Mouse (Mus musculus): ENCODE data around the gene Tnnt2. TPM values are rescaled to one million over a fixed set of nuclear protein-coding genes. Genes with fewer than 3 reads are reported as not detected.

Gene Tnnt2
- total and polyA plus RNA-seq, 2 experiments: 0.06 to 0.46 TPM

GRCm38 (mm10) chr1:135877248-135877647 is 41.1 kb downstream of the Tnnt2 start:
- Histone ChIP-seq H3K4me3 (ENCODE audit: insufficient read depth, low read depth, low read length) (no peak overlapping the region), H3K27ac (replicated peaks; ENCODE audit: insufficient read depth, low read depth, low read length) (no peak overlapping the region), H3K4me1 (ENCODE audit: control insufficient read depth, insufficient read depth, low read length) (no peaks in the 10 kb centered on the region), H3K9ac (ENCODE audit: low read depth, low read length) (no peak overlapping the region), H3K79me2 (ENCODE audit: control insufficient read depth, insufficient read depth, low read length) (no peaks in the 10 kb centered on the region), H3K27me3 (ENCODE audit: control insufficient read depth, insufficient read depth, low read length) (no peaks in the 10 kb centered on the region), H3K36me3 (ENCODE audit: control insufficient read depth, insufficient read depth, low read length) (no peaks in the 10 kb centered on the region)
- no peak for DNase-seq (ENCODE audit: extremely low read depth, low read depth, low spot score)
- TF ChIP-seq CTCF (IDR thresholded peaks at IDR 0.05; ENCODE audit: low read depth, low read length) (no peak), POLR2A (IDR thresholded peaks at IDR 0.05; ENCODE audit: extremely low read depth, insufficient read depth, low read length) (no peak)
- WGBS: 63% methylated on average over 2 of the region's 2 CpGs

GRCm38 (mm10) chr1:135882385-135883109 is 46.4 kb downstream of the Tnnt2 start:
- DNase-seq (ENCODE audit: extremely low read depth, low read depth, low spot score): peak; percentile 31
- H3K79me2 ChIP-seq (ENCODE audit: control insufficient read depth, insufficient read depth, low read length): no peaks in the 10 kb centered on the region

GRCm38 (mm10) chr1:135889461-135890185 is 53.5 kb downstream of the Tnnt2 start:
- TF ChIP-seq CTCF (IDR thresholded peaks at IDR 0.05; ENCODE audit: low read depth, low read length) (no peak), POLR2A (IDR thresholded peaks at IDR 0.05; ENCODE audit: extremely low read depth, insufficient read depth, low read length) (no peak)
- Histone ChIP-seq H3K36me3 (ENCODE audit: control insufficient read depth, insufficient read depth, low read length) (no peaks in the 10 kb centered on the region), H3K27me3 (ENCODE audit: control insufficient read depth, insufficient read depth, low read length) (peaks cover 2% of the 10 kb centered on the region; the same call in 1 of the 2 replicates), H3K9ac (ENCODE audit: low read depth, low read length) (no peak overlapping the region), H3K79me2 (ENCODE audit: control insufficient read depth, insufficient read depth, low read length) (no peaks in the 10 kb centered on the region), H3K4me3 (ENCODE audit: insufficient read depth, low read depth, low read length) (no peak overlapping the region), H3K4me1 (ENCODE audit: control insufficient read depth, insufficient read depth, low read length) (no peaks in the 10 kb centered on the region), H3K27ac (replicated peaks; ENCODE audit: insufficient read depth, low read depth, low read length) (no peak overlapping the region)
- 74% methylated on average over 20 of the region's 20 CpGs for WGBS
- DNase-seq (ENCODE audit: extremely low read depth, low read depth, low spot score): no peak

More at GRCm38 (mm10) chr1:135882385-135883109, 46.4 kb downstream of the Tnnt2 start:
- no peaks in the 10 kb centered on the region for H3K27me3 ChIP-seq (ENCODE audit: control insufficient read depth, insufficient read depth, low read length)
- no peaks in the 10 kb centered on the region for H3K4me1 ChIP-seq (ENCODE audit: control insufficient read depth, insufficient read depth, low read length)
- no peak overlapping the region for H3K27ac ChIP-seq (replicated peaks; ENCODE audit: insufficient read depth, low read depth, low read length)
- H3K36me3 ChIP-seq (ENCODE audit: control insufficient read depth, insufficient read depth, low read length): no peaks in the 10 kb centered on the region
- WGBS: 60% methylated on average over 10 of the region's 10 CpGs
- no peak overlapping the region for H3K9ac ChIP-seq (ENCODE audit: low read depth, low read length)
- H3K4me3 ChIP-seq (ENCODE audit: insufficient read depth, low read depth, low read length): no peak overlapping the region
- TF ChIP-seq POLR2A (IDR thresholded peaks at IDR 0.05; ENCODE audit: extremely low read depth, insufficient read depth, low read length) (no peak), CTCF (IDR thresholded peaks at IDR 0.05; ENCODE audit: low read depth, low read length) (peak; percentile 89)

GRCm38 (mm10) chr1:135891424-135892216 is 55.5 kb downstream of the Tnnt2 start:
- Histone ChIP-seq H3K36me3 (ENCODE audit: control insufficient read depth, insufficient read depth, low read length) (no peaks in the 10 kb centered on the region), H3K9ac (ENCODE audit: low read depth, low read length) (no peak overlapping the region), H3K4me1 (ENCODE audit: control insufficient read depth, insufficient read depth, low read length) (no peaks in the 10 kb centered on the region), H3K4me3 (ENCODE audit: insufficient read depth, low read depth, low read length) (no peak overlapping the region), H3K27me3 (ENCODE audit: control insufficient read depth, insufficient read depth, low read length) (peaks cover 2% of the 10 kb centered on the region; the same call in 1 of the 2 replicates), H3K79me2 (ENCODE audit: control insufficient read depth, insufficient read depth, low read length) (no peaks in the 10 kb centered on the region), H3K27ac (replicated peaks; ENCODE audit: insufficient read depth, low read depth, low read length) (no peak overlapping the region)
- no peak for DNase-seq (ENCODE audit: extremely low read depth, low read depth, low spot score)
- 67% methylated on average over 11 of the region's 11 CpGs for WGBS
- TF ChIP-seq CTCF (IDR thresholded peaks at IDR 0.05; ENCODE audit: low read depth, low read length) (no peak), POLR2A (IDR thresholded peaks at IDR 0.05; ENCODE audit: extremely low read depth, insufficient read depth, low read length) (no peak)

- WGBS: 75% methylated on average over 6 of the region's 6 CpGs
- Histone ChIP-seq H3K27me3 (ENCODE audit: control insufficient read depth, insufficient read depth, low read length) (peaks cover 2% of the 10 kb centered on the region; the same call in 1 of the 2 replicates), H3K4me3 (ENCODE audit: insufficient read depth, low read depth, low read length) (no peak overlapping the region), H3K36me3 (ENCODE audit: control insufficient read depth, insufficient read depth, low read length) (no peaks in the 10 kb centered on the region), H3K27ac (replicated peaks; ENCODE audit: insufficient read depth, low read depth, low read length) (no peak overlapping the region), H3K4me1 (ENCODE audit: control insufficient read depth, insufficient read depth, low read length) (no peaks in the 10 kb centered on the region), H3K9ac (ENCODE audit: low read depth, low read length) (no peak overlapping the region), H3K79me2 (ENCODE audit: control insufficient read depth, insufficient read depth, low read length) (no peaks in the 10 kb centered on the region)
- DNase-seq (ENCODE audit: extremely low read depth, low read depth, low spot score): no peak
- TF ChIP-seq POLR2A (IDR thresholded peaks at IDR 0.05; ENCODE audit: extremely low read depth, insufficient read depth, low read length) (no peak), CTCF (IDR thresholded peaks at IDR 0.05; ENCODE audit: low read depth, low read length) (no peak)
Observed at GRCm38 (mm10) chr1:135892233-135892632, 56.1 kb downstream of the Tnnt2 start.
